Mouse (Mus musculus): ENCODE data around the gene Fndc7.
"Not testable (repeated sequence)": the region's sequence is repeated elsewhere in the genome, so short reads cannot be mapped to it uniquely, and the experiment has no call there.

The Fndc7 gene

DNA sequence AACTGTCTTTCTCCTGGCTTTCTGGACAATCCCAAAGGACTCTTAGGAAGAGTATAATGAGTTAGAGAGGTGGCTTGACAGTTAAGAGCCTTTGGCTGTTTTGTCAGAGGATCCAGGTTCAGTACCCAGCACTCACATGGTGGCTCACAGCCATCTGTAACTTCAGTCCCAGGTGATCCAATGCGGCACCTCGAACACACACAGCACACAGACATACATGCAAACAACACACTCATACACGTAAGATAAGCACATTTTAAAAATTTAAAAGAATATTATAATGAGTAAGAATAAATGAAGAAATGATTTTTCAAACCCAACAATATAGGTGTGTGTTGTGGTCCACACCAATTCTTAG is 2.2 kb downstream of the Fndc7 start:
- no peak for DNase-seq (ENCODE audit: low spot score in 2 of 2)

GRCm38 (mm10) chr3:108886934-108887617 is 2.7 kb downstream of the Fndc7 start:
- no peak for DNase-seq (ENCODE audit: low spot score in 2 of 2)

DNA sequence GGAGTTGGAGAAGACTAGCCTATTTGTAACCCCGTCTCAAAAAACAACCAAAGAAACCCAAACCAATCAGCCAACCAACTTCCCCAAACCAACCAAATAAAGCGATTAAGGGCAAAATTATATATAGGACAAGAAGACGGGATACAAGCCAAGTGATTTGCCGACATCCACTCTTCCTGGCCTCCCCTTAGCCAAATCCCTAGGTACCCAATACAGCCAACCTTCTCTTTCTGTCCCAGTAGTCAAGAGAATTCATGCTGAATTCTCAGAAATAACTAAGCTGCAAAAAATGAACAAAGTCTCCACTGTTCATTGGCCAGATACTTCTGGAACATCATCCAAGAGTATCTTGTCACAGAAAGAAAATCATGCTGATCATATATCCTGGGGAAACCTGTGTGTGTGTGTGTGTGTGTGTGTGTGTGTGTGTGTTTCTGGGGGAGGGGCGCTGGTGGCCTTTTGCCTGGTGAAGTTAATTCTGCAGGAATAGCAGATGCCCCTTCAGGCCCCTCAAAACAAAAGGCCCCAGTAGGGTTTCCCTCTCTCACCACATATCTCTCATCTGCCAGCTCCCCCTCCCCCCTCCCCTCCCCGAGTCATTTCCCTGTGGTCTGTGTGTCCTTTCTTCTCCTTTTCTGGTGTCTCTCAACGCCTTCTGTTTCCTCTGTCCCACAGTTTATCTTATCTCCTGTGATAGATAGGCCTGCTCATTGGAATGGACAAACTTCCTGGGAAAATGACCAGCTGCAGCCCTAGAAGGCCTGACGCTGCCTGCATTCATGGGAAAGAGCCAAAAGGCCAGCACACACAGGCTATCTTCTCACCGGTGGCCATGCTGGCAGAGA is 3.9 kb downstream of the Fndc7 start:
- DNase-seq (ENCODE audit: low spot score in 2 of 2) = no peak

DNA sequence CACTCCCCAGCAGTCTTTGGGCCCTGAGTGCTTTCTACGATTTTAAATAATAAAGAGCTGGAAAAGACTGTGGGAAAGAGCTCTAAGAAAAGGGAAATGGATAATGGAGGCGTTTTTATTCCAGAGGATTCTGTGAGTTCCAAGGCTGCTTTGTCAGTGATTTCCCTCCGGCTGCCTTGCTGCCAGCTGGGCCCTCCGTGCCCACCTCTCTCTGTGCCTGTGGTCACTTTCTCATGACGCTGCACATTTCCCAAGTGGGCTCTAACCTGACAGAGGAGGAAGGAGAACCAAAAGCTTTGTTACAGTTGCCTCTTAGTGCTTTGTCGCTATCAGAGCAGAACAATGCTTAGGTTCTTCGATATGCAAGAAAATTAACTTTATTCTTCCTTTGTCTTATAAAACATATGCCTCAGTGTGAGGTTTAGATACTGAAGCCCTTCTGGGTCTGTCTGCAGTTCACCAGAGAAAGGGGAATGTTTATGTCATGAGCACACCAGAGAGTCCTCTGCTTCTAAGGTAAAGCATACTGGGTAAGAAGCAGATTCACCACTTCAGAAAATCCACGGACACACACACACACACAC is 5.0 kb downstream of the Fndc7 start:
- DNase-seq (ENCODE audit: low spot score in 2 of 2) = no peak

DNA sequence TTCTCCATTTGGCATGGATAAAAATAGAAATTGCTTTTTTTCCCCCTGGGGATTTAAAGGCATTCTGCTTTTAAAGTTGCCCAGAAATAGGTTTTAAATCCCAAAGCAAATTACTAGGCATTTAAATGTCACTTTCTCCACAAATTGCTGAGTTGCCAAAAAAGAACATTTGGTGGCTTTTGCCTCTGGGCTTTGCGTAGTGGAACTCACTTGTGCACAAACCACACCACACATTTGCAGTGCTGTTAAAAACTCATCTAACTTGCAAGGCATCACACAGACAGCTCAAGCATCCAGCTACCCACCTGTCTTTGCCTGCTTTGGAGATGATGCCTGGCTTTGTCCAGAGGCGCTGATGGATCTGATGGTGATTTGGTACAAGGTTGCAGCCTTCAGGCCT is 6.7 kb downstream of the Fndc7 start:
- DNase-seq (ENCODE audit: low spot score in 2 of 2) = no peak

GRCm38 (mm10) chr3:108881873-108882272 is 7.9 kb downstream of the Fndc7 start:
- DNase-seq (ENCODE audit: low spot score in 2 of 2) = not testable (repeated sequence)

- DNase-seq (ENCODE audit: low spot score in 2 of 2) = peak; percentile 42 to 48
Observed at GRCm38 (mm10) chr3:108880544-108881507, 9.0 kb downstream of the Fndc7 start.

DNA sequence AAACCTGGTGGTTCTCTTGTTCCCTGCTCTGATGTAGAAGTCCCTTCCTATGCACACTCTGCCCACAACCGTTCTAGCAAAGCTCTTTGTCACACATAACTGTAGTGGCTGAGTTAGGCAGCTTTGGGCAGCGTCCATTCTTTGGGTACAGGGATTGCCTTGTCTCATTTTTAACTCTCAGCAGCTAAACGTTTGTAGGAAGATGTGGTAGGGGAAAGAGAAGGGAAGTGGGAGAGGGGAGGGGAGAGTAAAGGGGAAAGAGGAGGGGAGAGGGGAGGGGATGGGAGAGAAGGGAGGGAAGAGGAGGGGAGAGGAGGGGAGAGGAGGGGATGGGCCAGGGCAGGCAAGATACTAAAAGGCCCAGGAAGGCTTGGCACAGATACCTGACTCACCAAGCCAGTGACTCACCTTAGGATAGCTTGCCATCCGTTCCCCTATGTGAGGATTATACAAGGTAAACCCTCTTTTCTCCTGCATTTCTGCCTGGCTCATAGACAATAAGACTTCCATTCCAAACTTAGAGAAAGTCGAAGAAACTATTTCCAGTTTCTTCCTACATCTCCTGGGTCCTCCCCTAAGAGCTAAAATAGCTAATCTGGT is 9.9 kb downstream of the Fndc7 start:
- no peak for DNase-seq (ENCODE audit: low spot score in 2 of 2)

DNA sequence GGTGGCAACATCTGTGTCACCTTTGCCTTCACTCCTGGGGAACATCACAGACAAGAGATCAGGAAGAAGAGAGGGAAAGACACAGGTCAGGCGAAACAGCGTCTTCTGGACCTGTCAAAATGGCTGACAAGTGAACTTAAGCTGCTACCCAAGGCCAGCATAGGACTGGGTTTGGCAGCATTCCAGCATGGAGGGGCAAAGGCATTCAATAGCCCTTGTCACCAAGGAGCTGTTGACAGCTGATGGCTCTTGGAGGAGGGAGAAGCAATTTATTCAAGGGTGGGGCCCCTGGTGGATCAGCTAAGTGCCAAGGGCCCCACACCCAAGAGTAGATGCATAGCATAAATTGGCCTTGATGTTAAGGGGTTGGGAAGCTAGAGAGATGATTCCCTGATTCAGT is 10.7 kb downstream of the Fndc7 start:
- DNase-seq (ENCODE audit: low spot score in 2 of 2) = no peak

DNA sequence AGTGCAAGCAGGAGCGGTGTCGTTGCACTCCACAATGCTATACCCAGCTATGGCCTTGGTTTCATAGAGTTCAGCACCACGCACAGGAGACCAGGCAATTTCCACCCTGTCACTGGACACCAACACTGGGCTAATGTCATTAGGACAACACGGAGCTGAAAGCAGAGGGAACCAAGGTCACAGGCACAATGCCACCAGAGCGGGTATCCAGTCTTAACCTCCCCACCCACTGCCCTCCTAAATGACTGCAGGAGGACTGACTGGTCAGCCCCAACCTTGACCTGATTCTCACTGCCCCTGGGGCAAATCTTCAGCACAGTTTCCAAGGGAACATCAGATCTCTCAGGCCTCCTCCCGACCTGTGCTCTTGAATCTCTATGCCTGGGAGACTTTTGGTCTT is 19.2 kb downstream of the Fndc7 start:
- DNase-seq (ENCODE audit: low spot score in 2 of 2) = no peak

- DNase-seq (ENCODE audit: low spot score in 2 of 2) = no peak
Observed at GRCm38 (mm10) chr3:108867449-108867848, 22.4 kb downstream of the Fndc7 start.

GRCm38 (mm10) chr3:108865676-108866075 is 24.1 kb downstream of the Fndc7 start:
- DNase-seq (ENCODE audit: low spot score in 2 of 2) = no peak

DNA sequence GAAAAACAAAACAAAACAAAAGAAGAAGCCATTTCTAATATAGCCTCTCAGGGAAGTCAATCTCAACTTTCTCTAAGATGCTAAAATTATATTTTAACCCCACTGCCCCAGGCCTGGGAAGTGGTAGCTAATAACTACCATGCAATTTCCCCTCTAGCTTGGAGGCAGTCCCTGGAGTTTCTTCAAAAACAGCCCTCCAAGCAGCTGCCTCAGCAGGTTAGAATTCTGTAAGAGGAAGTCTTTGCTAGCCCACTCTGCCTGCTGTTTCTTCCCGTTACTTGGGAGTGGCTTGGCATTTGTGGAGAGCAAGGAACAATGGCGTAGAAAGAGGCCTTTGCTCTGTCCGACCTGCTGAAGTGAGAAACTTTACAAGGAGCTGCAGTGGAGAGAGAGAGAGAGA is 24.7 kb downstream of the Fndc7 start:
- DNase-seq (ENCODE audit: low spot score in 2 of 2) = no peak

DNA sequence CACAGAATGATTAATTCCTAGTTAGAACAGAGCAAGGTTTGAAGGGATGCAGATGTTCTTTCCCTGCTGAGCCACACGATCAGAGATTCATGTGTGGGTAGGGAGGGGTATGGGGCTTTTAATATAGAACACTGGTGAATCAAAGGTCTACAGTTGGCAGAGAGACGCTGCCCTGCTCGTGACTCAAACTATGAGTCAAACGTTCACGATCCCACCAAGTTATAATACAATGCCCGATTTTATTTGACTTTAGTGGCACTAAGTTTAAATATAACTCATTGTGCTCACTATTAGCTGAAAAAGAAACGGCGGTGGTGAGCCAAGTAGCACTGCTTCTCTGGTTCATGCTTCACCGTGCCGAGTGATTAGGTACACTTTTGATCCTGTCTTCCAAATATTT is 26.7 kb downstream of the Fndc7 start:
- DNase-seq (ENCODE audit: low spot score in 2 of 2) = peak in 1 of 2 experiments; percentile 20

DNA sequence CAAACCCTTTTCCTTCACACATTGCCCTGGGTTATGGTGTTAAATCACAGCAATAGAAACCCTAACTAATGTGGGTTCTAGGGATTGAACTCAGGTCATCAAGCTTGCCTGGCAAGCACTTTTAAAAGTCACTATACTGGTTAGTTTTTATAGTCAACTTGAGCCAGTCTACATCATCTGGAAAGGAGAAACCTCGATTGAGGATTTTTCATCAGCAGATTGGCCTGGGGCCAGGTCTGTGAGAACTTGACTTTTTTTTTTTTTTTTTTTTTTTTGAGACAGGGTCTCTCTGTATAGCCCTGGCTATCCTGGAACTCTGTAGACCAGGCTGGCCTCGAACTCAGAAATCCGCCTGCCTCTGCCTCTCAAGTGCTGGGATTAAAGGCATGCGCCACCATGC is 27.5 kb downstream of the Fndc7 start:
- DNase-seq (ENCODE audit: low spot score in 2 of 2) = not testable (repeated sequence)

GRCm38 (mm10) chr3:108860786-108861185 is 29.0 kb downstream of the Fndc7 start:
- no peak for DNase-seq (ENCODE audit: low spot score in 2 of 2)

- DNase-seq (ENCODE audit: low spot score in 2 of 2) = peak in 1 of 2 experiments; percentile 20
Observed at GRCm38 (mm10) chr3:108858231-108858770, 31.5 kb downstream of the Fndc7 start.

DNA sequence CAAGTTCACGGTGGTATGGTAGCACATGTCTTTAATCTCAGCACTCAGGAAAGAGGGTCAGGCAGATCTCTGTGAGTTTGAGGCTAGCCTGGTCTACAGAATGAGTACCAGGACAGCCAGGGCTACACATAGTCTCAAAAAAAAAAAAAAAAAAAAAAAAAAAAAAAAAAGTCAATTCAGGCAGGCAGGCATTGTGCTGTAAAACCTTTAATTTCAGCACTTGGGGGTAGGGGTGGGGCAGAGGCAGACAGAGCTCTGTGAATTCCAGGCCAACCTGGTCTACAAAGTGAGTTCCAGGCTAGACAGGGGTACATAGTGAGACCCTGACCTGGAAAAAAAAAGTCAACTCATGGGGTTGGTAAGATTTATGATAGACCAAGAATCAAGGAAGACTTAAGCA is 32.1 kb downstream of the Fndc7 start:
- DNase-seq (ENCODE audit: low spot score in 2 of 2) = no peak

GRCm38 (mm10) chr3:108857124-108857470 is 32.7 kb downstream of the Fndc7 start:
- DNase-seq (ENCODE audit: low spot score in 2 of 2) = no peak

GRCm38 (mm10) chr3:108856386-108857123 is 33.3 kb downstream of the Fndc7 start:
- no peak for DNase-seq (ENCODE audit: low spot score in 2 of 2)

Measured in right cerebral cortex, adult 2 months (tissue).